Mouse (Mus musculus) olfactory bulb, adult 2 months (tissue): ENCODE results near the gene Rhof. TPM values are rescaled to one million over a fixed set of nuclear protein-coding genes. Genes with fewer than 3 reads are reported as not detected.

Source experiments
- H3K27ac ChIP-seq: fragments of 200-500 bp; 2 replicates; pipeline ENCODE4 v1.5.1; 2012; ENCODE audit warnings: low read depth, low read length; ENCODE audit not compliant: insufficient read depth
- H3K4me1 ChIP-seq: fragments of 200-500 bp; 2 replicates; pipeline ENCODE4 v1.6.1; 2012; ENCODE audit warnings: low read length; ENCODE audit not compliant: control insufficient read depth, insufficient read depth
- H3K4me3 ChIP-seq: fragments of 200-500 bp; 2 replicates; pipeline ENCODE4 v1.5.1; 2012; ENCODE audit warnings: mild to moderate bottlenecking, low read depth, low read length, moderate library complexity; ENCODE audit not compliant: insufficient read depth
- CTCF ChIP-seq: fragments of 200-500 bp; IDR thresholded peaks from 2 replicates; pipeline ENCODE4 v1.5.1; 2012; ENCODE audit warnings: low read depth, mild to moderate bottlenecking, low read length, moderate library complexity; ENCODE audit not compliant: insufficient read depth
- POLR2A ChIP-seq: fragments of 200-500 bp; IDR thresholded peaks from 2 replicates; pipeline ENCODE4 v1.6.1; 2012; ENCODE audit warnings: mild to moderate bottlenecking, low read depth, low read length, moderate library complexity; ENCODE audit not compliant: insufficient read depth
- WGBS: fragments of 180-500 bp; shearing (Covaris S2); methylation state at CpG from one replicate; pipeline ENCODE4 v1.1.7; 2018; 5-methylcytosine and 5-hydroxymethylcytosine counted together
- polyA plus RNA-seq: library from polyadenylated mRNA; stranded (reverse); fragments of >200 nt; gene quantifications from 2 replicates; pipeline ENCODE4 v1.2.4, GENCODE M21; 2012; ENCODE audit warnings: low replicate concordance; ENCODE audit not compliant: missing spikeins, insufficient read depth, insufficient read length

Gene Rhof
- polyA plus RNA-seq, 1 experiment = not detected

DNA sequence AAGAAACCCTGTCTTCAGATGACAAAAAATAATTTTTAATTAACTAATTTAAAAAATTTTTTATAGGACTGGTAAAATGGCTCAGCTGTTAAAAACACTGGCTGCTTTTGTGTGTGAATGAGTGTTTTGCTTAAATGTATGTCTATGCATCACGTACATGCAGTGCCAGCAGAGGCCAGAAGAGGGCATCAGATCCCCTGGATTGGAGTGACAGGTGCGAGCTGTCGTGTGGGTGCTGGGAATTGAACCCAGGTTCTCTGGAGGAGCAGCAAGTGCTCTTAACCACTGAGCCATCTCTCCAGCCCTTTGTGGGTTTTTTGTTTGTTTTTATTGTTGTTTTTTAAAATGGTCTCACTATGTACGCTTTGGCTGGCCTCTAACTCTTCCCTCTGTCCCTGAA, 10.3 kb downstream of the Rhof start:
- TF ChIP-seq CTCF (no peak), POLR2A (no peak)
- no peaks in the 10 kb centered on the region for H3K4me1 ChIP-seq
- no peak overlapping the region for H3K27ac ChIP-seq
- no peak overlapping the region for H3K4me3 ChIP-seq
- 87% methylated on average over 4 of the region's 4 CpGs for WGBS

DNA sequence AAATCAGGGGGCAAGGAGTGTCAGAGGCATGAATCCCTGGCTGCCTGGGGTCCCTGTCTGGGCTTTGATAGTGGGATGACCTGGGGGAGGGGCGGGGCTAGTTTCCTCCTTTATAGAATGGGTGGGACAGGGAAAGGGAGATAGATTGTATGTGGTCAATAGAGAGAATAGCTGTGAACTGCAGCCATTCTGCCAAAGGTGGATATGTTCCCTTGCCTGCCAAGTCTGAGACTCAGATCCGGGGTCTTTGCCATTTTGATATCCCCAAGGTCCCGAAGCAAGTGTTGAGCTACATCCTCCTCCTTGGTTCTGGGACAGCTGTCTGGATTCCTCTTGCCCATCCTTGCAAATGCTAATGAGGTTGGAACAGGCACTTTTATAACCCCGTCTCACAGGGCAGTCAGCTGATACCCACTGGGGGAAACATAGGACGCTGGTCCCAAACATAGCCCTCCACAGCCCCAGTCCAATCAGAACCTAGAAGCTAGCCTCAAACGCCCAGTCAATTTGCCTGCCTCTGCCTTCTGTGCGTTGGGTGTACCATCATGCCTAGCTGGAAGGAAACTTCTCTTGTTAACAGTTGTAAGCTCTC, 11.8 kb downstream of the Rhof start:
- Histone ChIP-seq H3K27ac (no peak overlapping the region), H3K4me3 (no peak overlapping the region), H3K4me1 (no peaks in the 10 kb centered on the region)
- 68% methylated on average over 7 of the region's 7 CpGs for WGBS
- TF ChIP-seq CTCF (no peak), POLR2A (no peak)

DNA sequence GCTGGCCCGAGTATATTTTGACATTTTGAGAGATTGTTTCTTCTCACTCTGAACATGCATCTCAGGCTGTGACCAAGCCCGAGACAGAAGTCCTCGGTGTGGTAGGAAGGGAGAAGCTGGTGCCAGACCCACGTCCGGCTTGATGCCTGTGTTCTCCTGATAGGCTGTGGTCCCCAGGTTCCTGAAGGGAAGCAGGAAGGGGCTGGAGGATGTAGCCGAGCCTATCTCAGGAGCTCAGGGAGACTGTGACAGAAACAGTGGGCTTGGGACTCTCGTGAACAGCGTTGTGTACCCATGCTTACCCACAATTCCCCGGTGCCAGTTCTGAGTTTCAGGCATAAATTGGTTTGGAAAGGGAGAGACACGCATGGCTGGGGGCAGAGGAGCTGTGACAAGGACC, 13.7 kb downstream of the Rhof start:
- H3K4me1 ChIP-seq = no peaks in the 10 kb centered on the region; the same call in 1 of the 2 replicates
- WGBS = 81% methylated on average over 10 of the region's 10 CpGs
- no peak overlapping the region for H3K27ac ChIP-seq
- no peak for TF ChIP-seq CTCF
- TF ChIP-seq POLR2A = no peak
- H3K4me3 ChIP-seq = no peak overlapping the region

DNA sequence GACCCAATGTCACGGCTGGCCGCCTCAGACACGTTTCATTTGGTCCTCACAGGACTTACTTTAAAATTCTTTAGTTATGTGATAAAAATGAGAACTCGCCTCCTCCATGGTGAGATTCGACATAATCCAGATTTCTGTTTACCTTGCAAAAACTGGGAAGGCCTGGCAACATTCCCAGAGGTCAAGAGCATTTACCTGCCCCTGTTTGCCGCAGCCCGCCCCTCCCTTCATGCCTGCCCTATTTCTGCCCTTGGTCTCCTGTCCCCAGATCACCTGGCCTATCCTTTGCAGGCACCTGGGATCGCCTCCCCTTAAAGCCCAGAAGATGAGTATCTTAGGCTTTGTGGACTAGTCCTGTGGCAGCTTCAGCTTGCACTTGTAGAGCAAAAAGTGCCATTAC, 14.7 kb downstream of the Rhof start:
- no peak for TF ChIP-seq CTCF
- TF ChIP-seq POLR2A = no peak
- 90% methylated on average over 8 of the region's 8 CpGs for WGBS
- no peak overlapping the region for H3K4me3 ChIP-seq
- H3K27ac ChIP-seq = no peak overlapping the region
- no peaks in the 10 kb centered on the region; the same call in 1 of the 2 replicates for H3K4me1 ChIP-seq

DNA sequence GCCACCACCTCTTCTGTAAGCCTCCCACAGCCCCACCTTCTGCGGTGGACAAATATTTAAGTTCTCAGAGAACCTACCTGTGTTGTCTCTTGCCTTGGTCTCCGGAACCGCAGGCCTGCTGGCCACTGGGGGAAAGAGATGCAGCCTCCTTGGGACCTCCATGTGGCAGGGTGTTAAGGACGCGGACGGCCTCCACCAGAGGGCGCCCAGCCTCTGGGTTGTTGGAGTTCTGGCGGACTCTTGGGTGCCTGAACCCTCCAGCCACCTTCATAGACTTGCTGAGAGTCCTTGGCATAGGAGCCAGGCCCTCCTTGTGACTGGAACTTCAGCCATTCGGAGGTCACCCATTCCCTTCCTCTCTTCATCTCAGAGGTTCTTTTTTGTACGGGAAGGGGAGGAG, 15.2 kb downstream of the Rhof start:
- TF ChIP-seq CTCF = peak; percentile 78
- TF ChIP-seq POLR2A = no peak
- H3K4me3 ChIP-seq = no peak overlapping the region
- H3K27ac ChIP-seq = no peak overlapping the region
- H3K4me1 ChIP-seq = no peaks in the 10 kb centered on the region; the same call in 1 of the 2 replicates
- WGBS = 23% methylated on average over 10 of the region's 10 CpGs

DNA sequence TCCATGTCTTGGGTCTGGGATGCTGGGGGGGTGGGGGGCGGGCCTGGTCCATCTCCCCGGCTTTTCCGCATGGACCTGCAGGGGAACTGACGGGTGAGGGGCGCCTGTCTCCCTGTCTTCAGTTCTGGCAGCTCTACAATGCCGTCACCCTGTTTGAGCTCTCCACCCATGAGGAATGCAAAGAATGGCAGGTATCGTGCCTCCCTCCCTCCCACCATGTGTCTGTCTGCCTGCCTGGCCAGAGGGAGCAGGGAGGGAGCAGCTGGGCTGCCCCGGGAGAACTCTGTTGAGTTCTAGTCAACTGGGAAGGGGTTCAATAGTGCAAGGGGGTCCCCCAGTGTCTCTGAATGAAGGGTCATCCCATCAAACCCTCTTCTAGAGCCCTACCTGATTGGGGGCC, 16.4 kb downstream of the Rhof start:
- H3K27ac ChIP-seq = no peak overlapping the region
- H3K4me3 ChIP-seq = no peak overlapping the region
- no peaks in the 10 kb centered on the region; the same call in 1 of the 2 replicates for H3K4me1 ChIP-seq
- TF ChIP-seq POLR2A (no peak), CTCF (no peak)
- 90% methylated on average over 8 of the region's 8 CpGs for WGBS

DNA sequence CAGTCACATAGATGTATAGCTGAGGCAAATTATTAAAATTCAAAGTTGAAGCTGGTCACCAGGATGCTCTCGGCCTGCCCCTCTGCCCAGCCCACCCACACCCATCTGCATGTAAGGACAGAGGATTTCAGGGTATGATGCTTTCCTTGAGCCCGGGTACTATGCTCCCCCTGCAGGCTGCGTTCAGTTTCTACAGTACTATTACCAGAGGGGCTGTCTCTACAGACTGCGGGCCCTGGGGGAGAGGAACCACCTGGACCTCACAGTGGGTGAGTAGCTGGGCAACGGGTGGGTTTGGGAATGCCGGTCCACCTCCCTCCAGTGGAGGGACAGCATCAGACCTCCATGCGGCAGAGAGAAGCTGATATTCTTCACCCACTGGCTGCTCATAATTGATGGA, 17.6 kb downstream of the Rhof start:
- WGBS = 45% methylated on average over 7 of the region's 7 CpGs
- TF ChIP-seq POLR2A = no peak
- TF ChIP-seq CTCF = no peak
- Histone ChIP-seq H3K27ac (no peak overlapping the region), H3K4me1 (peaks cover 6% of the 10 kb centered on the region), H3K4me3 (no peak overlapping the region)

DNA sequence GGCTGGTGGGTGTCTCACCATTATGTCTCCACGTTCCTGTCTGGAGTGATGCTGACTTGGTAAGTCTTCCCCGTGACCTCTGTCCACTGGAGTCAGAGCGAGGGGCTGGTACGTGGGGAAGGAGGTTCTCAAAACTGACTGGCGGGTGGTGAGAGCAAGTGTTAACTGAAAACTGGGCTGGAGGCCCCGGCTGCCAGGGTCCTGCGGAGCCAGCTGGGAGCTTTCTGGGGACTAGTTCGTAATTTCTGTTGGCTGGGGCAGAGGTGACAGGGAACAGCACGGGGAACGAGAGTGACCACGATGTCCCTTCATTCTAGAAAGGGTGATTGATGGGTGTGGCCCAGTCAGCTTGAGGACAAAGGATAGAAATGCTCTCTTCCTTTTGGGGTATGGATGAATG, 18.4 kb downstream of the Rhof start:
- H3K4me1 ChIP-seq = peaks cover 12% of the 10 kb centered on the region
- no peak overlapping the region for H3K27ac ChIP-seq
- no peak overlapping the region for H3K4me3 ChIP-seq
- WGBS = 71% methylated on average over 11 of the region's 11 CpGs
- TF ChIP-seq CTCF (no peak), POLR2A (no peak)

DNA sequence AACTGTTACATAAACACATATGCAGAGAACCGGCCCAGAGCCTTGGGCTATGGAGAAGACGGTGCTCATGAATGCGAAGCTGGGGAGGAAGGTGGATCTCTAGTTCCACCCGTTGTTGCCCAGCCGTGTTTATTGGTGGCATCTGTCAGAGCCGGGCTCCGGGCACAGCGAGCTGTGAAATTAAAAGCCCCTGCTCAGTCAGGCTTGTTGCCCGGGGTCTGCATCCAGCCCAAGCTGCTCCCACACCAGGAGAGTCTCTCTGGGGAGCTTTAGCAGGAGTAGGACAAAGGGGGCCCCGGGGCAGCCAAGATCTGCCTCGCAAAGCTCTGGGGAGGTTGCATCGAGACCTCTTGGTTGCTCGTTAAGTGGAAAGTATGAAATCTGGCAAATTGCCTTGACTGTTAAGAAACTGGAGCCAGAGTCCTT, 22.2 kb downstream of the Rhof start:
- no peak overlapping the region for H3K27ac ChIP-seq
- no peak overlapping the region for H3K4me3 ChIP-seq
- H3K4me1 ChIP-seq = peaks cover 15% of the 10 kb centered on the region
- no peak for TF ChIP-seq POLR2A
- TF ChIP-seq CTCF = no peak
- WGBS = 32% methylated on average over 13 of the region's 13 CpGs

DNA sequence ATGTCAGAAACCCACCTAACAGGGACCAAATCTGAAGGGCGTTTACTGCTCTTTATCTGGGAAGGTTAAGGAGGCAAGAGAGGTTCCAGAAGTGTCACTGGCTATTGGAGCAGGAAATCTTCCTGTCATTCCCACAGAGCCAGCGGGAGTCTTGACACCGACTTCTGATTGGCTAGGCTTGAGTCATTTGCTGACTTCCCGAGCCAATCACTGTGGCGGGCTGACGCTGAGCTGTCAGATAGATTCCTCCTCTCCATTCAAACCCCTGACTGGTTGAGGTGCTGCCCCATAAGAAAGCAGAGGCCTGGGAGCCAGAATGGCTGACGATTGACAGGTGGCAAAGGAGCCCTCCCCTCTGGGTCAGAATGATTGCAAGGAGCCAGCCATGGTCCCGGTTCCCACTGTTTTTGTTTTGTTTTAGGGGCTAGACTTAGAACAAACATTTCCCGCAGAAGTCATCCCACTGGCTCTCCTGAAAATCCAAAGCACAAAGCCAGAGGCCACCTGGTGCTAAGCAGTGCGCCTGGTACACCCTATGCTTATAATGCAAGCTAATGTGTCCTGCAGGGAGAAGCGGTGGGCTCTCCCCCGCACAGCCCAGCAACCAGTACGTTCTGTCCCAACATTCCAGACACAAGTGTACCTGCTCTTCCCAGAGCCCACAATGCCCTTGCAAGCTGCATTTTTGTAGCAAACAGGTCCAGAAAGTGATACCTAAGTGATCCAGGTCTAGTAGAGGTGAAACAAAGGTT, 22.9 kb downstream of the Rhof start:
- WGBS = 28% methylated on average over 13 of the region's 13 CpGs
- H3K4me1 ChIP-seq = peaks cover 15% of the 10 kb centered on the region
- TF ChIP-seq CTCF (no peak), POLR2A (no peak)
- no peak overlapping the region for H3K4me3 ChIP-seq
- no peak overlapping the region for H3K27ac ChIP-seq
